Mouse (Mus musculus): ENCODE measurements around the gene Rhox1.

GRCm38 (mm10) chrX:37190755-37191104 lies 31.3 kb downstream of the Rhox1 start:
- TF ChIP-seq CTCF (IDR thresholded peaks at IDR 0.05; ENCODE audit: extremely low read depth, insufficient read depth, insufficient read length, insufficient replicate concordance) (no peak), POLR2A (IDR thresholded peaks at IDR 0.05; ENCODE audit: low read depth, low read length) (no peak)

All from spleen, adult 2 months (tissue).